Mouse (Mus musculus): ENCODE measurements at regions not wholly inside any gene's neighbourhood (a gene's known extent, or its start where the extent isn't known, plus 50 kb on each side); places are given as distances from the start of the nearest gene placed in this dataset.

DNA sequence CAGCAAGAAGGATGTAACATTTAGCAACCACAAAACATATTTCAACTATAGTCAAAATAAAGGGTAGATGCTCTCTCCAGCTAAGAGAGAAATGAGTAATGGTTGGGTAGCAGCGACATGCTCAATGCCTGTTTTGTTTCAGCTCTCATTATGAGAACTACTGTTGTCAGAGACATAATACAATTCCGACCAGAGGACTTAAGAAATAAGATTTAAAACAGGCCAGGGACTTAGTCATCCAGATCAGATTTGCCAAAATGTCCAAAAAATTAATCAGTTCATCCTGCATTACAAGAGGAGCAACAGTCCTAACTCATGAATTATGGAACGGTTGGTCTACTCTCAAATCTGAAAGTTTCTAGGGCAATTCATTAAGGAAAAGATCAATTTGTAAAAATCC is 208.8 kb downstream of the Ptbp2 start:
- TF ChIP-seq CTCF (conservative IDR thresholded peaks at IDR 0.05; ENCODE audit: low read length) = no peak
- TF ChIP-seq NANOG (IDR thresholded peaks at IDR 0.05; ENCODE audit: borderline replicate concordance, low read length) = no peak

All from E14TG2a.4 (cell line).